Mouse (Mus musculus) forebrain, embryonic 10.5 days (tissue): Measurements from ENCODE around the gene Capn7. TPM values are rescaled to one million over a fixed set of nuclear protein-coding genes. Genes with fewer than 3 reads are reported as not detected.

ENCODE experiments used
- DNase-seq: peaks from one replicate; pipeline ENCODE4 v3.0.0-alpha.2; 2017; ENCODE audit warnings: low spot score; ENCODE audit errors: extremely low spot score
- H3K27ac ChIP-seq: fragments of 300-500 bp; sonication (generic); 2 replicates; pipeline ENCODE4 v1.5.1; 2016; ENCODE audit warnings: mild to moderate bottlenecking
- H3K27me3 ChIP-seq: fragments of 300-500 bp; sonication (generic); 2 replicates; pipeline ENCODE4 v1.6.1; 2016; ENCODE audit warnings: mild to moderate bottlenecking; ENCODE audit not compliant: poor library complexity, severe bottlenecking
- H3K36me3 ChIP-seq: fragments of 300-500 bp; sonication (generic); replicated peaks from 2 replicates; pipeline ENCODE4 v1.6.1; 2016; ENCODE audit warnings: mild to moderate bottlenecking, moderate library complexity
- H3K4me1 ChIP-seq: fragments of 300-500 bp; sonication (generic); 2 replicates; pipeline ENCODE4 v1.6.1; 2016
- H3K4me3 ChIP-seq: fragments of 300-500 bp; sonication (generic); 2 replicates; pipeline ENCODE4 v1.5.1; 2016; ENCODE audit warnings: mild to moderate bottlenecking, moderate library complexity
- H3K9me3 ChIP-seq: fragments of 300-500 bp; sonication (generic); 2 replicates; pipeline ENCODE4 v1.6.1; 2016; ENCODE audit warnings: mild to moderate bottlenecking, moderate library complexity
- WGBS: fragments of 180-500 bp; shearing (Covaris S2); methylation state at CpG from one replicate; pipeline ENCODE4 v1.1.7; 2016; 5-methylcytosine and 5-hydroxymethylcytosine counted together
- polyA plus RNA-seq: library from polyadenylated mRNA; unstranded; fragments of >200 nt; fragmentation: Nextera tagmentation; extraction: Ambion mirVana; gene quantifications from 2 replicates; pipeline ENCODE4 v1.2.1, GENCODE M21; 2016

Capn7 gene
- polyA plus RNA-seq, 1 experiment from 2014 or later = 28.7 TPM

GRCm38 (mm10) chr14:31400896-31401295 lies 64.5 kb downstream of the Capn7 start:
- WGBS = 91% methylated on average over 11 of the region's 11 CpGs

DNA sequence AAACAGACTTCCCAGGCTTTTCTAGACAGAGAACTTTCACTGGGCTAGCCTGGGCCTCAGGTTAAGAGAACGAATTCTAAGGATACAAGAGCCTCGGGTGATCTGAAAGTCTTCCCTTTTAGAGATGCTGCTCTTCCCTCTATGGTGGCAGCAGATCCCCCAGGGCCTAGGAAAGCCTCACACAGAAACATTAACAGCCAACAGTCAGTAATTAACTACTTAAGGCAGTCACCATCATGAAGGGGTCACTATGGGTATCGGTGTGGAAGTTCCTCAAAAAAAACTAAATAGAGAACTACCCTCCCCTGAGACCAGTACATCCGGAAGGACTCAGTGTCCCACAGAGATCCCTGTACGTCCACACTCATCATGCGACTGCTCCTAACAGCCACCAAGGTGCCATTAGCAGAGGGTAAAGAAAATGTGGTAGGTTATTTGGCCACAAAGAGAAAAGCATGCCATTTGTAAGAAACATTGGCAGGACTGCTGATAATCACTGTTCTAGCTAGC lies 65.5 kb downstream of the Capn7 start:
- H3K27me3 ChIP-seq = no peaks in the 10 kb centered on the region

More at GRCm38 (mm10) chr14:31400896-31401295, 64.5 kb downstream of the Capn7 start:
- Histone ChIP-seq H3K4me1 (peaks cover 16% of the 10 kb centered on the region; the same call in 1 of the 2 replicates), H3K27me3 (no peaks in the 10 kb centered on the region), H3K9me3 (no peaks in the 10 kb centered on the region), H3K27ac (0 out of 2 replicates have a peak overlapping the region, but pooled peaks have one; percentile 30), H3K36me3 (no peaks in the 10 kb centered on the region), H3K4me3 (no peak overlapping the region)
- no peak for DNase-seq

DNA sequence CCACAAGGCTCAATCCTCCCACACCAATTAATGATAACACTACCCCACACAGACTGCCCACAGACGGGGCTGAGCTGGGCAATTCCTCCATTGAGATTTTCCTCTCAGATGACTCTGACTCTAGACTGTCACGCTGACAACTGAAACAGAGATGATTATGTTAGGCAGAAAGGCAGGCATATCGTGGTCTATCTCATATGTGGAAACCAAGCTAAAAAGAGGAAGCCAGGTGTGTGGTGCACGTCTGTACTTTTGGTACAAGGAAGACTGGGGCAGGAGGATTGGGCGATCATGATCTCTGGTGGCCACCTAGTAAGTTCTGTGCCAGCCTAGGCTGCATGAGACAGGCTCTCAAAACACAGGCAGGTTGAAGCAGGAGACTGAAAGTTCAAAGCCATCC lies 66.3 kb downstream of the Capn7 start:
- Histone ChIP-seq H3K4me3 (no peak overlapping the region), H3K9me3 (no peaks in the 10 kb centered on the region), H3K27me3 (no peaks in the 10 kb centered on the region), H3K4me1 (peaks cover 28% of the 10 kb centered on the region), H3K27ac (no peak overlapping the region), H3K36me3 (0 out of 2 replicates have a peak, but pooled peaks cover 4% of the 10 kb centered on the region)
- WGBS = 86% methylated on average over 5 of the region's 5 CpGs
- no peak for DNase-seq

More for the DNA sequence above, 65.5 kb downstream of the Capn7 start:
- H3K36me3 ChIP-seq = 0 out of 2 replicates have a peak, but pooled peaks cover 4% of the 10 kb centered on the region
- no peak overlapping the region for H3K27ac ChIP-seq
- no peak overlapping the region for H3K4me3 ChIP-seq
- no peak for DNase-seq
- WGBS = 81% methylated on average over 6 of the region's 6 CpGs
- H3K9me3 ChIP-seq = no peaks in the 10 kb centered on the region
- H3K4me1 ChIP-seq = peaks cover 21% of the 10 kb centered on the region; the same call in 1 of the 2 replicates

GRCm38 (mm10) chr14:31403556-31403955 lies 67.1 kb downstream of the Capn7 start:
- 83% methylated on average over 9 of the region's 9 CpGs for WGBS

DNA sequence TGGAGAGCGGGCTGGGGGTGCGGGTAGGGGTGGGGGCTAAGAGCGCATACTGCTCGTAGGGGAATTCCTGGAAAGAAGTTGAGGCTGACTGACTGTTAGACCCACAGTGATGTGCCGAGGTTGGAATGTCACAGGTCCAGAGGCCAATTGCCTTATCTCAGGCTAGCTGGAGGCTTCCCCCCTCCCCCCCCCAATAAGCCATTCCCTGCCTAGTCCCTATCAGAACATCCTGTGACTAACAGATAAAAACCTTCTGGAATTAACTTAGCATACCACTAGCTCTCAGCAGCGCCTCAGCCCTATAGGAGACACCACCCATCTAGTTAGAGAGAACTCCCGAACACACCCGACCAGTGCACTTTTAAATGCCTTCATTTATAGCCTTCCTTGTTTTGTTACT lies 67.6 kb downstream of the Capn7 start:
- no peaks in the 10 kb centered on the region for H3K27me3 ChIP-seq
- 81% methylated on average over 8 of the region's 8 CpGs for WGBS
- peaks cover 40% of the 10 kb centered on the region for H3K4me1 ChIP-seq
- H3K4me3 ChIP-seq = no peak overlapping the region
- DNase-seq = no peak
- no peaks in the 10 kb centered on the region for H3K9me3 ChIP-seq
- 0 out of 2 replicates have a peak, but pooled peaks cover 4% of the 10 kb centered on the region for H3K36me3 ChIP-seq
- H3K27ac ChIP-seq = no peak overlapping the region

More at GRCm38 (mm10) chr14:31403556-31403955, 67.1 kb downstream of the Capn7 start:
- 0 out of 2 replicates have a peak, but pooled peaks cover 4% of the 10 kb centered on the region for H3K36me3 ChIP-seq
- no peak for DNase-seq
- H3K9me3 ChIP-seq = no peaks in the 10 kb centered on the region
- peaks cover 36% of the 10 kb centered on the region for H3K4me1 ChIP-seq
- H3K4me3 ChIP-seq = no peak overlapping the region
- H3K27ac ChIP-seq = no peak overlapping the region
- no peaks in the 10 kb centered on the region for H3K27me3 ChIP-seq

- Histone ChIP-seq H3K4me3 (no peak overlapping the region), H3K36me3 (0 out of 2 replicates have a peak, but pooled peaks cover 4% of the 10 kb centered on the region), H3K9me3 (no peaks in the 10 kb centered on the region), H3K27me3 (no peaks in the 10 kb centered on the region), H3K4me1 (peaks cover 43% of the 10 kb centered on the region), H3K27ac (no peak overlapping the region)
- no peak for DNase-seq
- 94% methylated on average over 4 of the region's 4 CpGs for WGBS
Observed at GRCm38 (mm10) chr14:31404663-31405062, 68.2 kb downstream of the Capn7 start.

GRCm38 (mm10) chr14:31405652-31406051 lies 69.2 kb downstream of the Capn7 start:
- 94% methylated on average over 6 of the region's 6 CpGs for WGBS
- H3K36me3 ChIP-seq = peaks cover 10% of the 10 kb centered on the region
- H3K9me3 ChIP-seq = no peaks in the 10 kb centered on the region
- H3K27me3 ChIP-seq = no peaks in the 10 kb centered on the region
- H3K27ac ChIP-seq = no peak overlapping the region
- DNase-seq = no peak
- peaks cover 43% of the 10 kb centered on the region for H3K4me1 ChIP-seq
- no peak overlapping the region for H3K4me3 ChIP-seq

- Histone ChIP-seq H3K4me3 (no peak overlapping the region), H3K36me3 (peaks cover 12% of the 10 kb centered on the region), H3K9me3 (no peaks in the 10 kb centered on the region), H3K27ac (no peak overlapping the region), H3K4me1 (peaks cover 45% of the 10 kb centered on the region), H3K27me3 (no peaks in the 10 kb centered on the region)
- no peak for DNase-seq
- WGBS = 86% methylated on average over 12 of the region's 12 CpGs
Observed at GRCm38 (mm10) chr14:31406154-31406810, 69.8 kb downstream of the Capn7 start.

GRCm38 (mm10) chr14:31407208-31407607 lies 70.8 kb downstream of the Capn7 start:
- Histone ChIP-seq H3K4me3 (no peak overlapping the region), H3K9me3 (no peaks in the 10 kb centered on the region), H3K36me3 (peaks cover 12% of the 10 kb centered on the region), H3K4me1 (peaks cover 48% of the 10 kb centered on the region), H3K27ac (no peak overlapping the region), H3K27me3 (no peaks in the 10 kb centered on the region)
- 89% methylated on average over 15 of the region's 15 CpGs for WGBS
- no peak for DNase-seq

- Histone ChIP-seq H3K36me3 (peaks cover 12% of the 10 kb centered on the region), H3K27ac (0 out of 2 replicates have a peak overlapping the region, but pooled peaks have one; percentile 17), H3K4me1 (peaks cover 52% of the 10 kb centered on the region), H3K4me3 (no peak overlapping the region), H3K9me3 (no peaks in the 10 kb centered on the region), H3K27me3 (no peaks in the 10 kb centered on the region)
- no peak for DNase-seq
- WGBS = 68% methylated on average over 6 of the region's 6 CpGs
Observed at GRCm38 (mm10) chr14:31407911-31408604, 71.6 kb downstream of the Capn7 start.

DNA sequence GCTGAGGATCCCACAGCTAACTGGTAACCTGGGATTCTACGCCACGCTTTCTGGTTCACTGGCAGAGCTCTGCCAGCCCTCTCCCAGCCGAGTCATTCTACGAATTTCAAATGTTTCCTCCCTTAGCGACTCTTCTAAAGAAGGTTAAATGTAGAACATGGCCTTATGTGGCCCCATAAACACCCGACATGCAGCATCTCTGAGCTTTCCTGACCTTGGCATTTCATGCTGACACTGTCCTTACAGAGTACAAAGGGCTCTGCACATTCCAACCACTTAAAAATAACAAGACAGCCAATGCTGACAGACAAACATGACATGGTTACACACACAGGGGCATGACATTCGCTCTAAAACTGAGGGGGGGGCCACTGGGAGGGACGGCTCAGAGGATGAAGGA lies 72.2 kb downstream of the Capn7 start:
- no peak overlapping the region for H3K4me3 ChIP-seq

DNA sequence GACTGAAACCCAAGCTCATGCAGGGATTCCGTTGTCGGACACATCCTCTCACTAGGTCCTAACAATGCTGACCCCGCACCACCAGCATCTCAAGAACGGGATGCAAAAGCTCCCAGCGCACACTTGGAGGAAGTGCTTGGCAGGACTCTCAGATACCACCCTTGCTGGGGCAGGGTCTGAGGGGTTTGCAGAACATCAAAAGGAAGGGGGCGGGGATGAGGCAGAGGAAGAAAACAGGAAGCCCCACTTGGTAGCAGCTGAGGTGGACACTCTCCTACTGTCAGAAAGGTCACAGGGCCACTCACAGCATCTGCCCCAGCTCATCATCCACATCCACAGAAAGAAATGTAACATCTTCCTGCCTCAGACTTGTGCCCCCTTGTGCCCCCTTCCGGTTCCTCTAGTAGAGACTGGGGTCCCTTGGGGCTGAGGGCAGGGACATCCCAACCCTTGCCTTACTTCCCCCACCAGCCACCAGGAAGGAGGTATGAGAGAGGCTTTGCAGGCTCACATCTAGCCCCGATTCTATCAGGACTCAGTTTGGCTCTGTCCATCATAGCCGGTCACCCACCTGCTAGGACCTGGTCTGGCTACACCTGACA lies 73.8 kb downstream of the Capn7 start:
- Histone ChIP-seq H3K27me3 (no peaks in the 10 kb centered on the region), H3K4me3 (no peak overlapping the region), H3K4me1 (peaks cover 65% of the 10 kb centered on the region), H3K36me3 (peaks cover 12% of the 10 kb centered on the region), H3K27ac (no peak overlapping the region), H3K9me3 (no peaks in the 10 kb centered on the region)
- WGBS = 90% methylated on average over 9 of the region's 9 CpGs
- no peak for DNase-seq

More for the DNA sequence above, 72.2 kb downstream of the Capn7 start:
- no peaks in the 10 kb centered on the region for H3K9me3 ChIP-seq
- WGBS = 65% methylated on average over 8 of the region's 8 CpGs
- no peak for DNase-seq
- peaks cover 56% of the 10 kb centered on the region for H3K4me1 ChIP-seq
- H3K27me3 ChIP-seq = no peaks in the 10 kb centered on the region
- H3K36me3 ChIP-seq = peaks cover 12% of the 10 kb centered on the region
- H3K27ac ChIP-seq = no peak overlapping the region
